Mouse (Mus musculus) cerebellum, adult 11-12 months (tissue): ENCODE results near the gene Cyp3a59.
"Not testable (repeated sequence)": the region's sequence is repeated elsewhere in the genome, so short reads cannot be mapped to it uniquely, and the experiment has no call there.

Experiments
- DNase-seq: peaks from one replicate; pipeline ENCODE4 v3.0.0; 2022

The Cyp3a59 gene

DNA sequence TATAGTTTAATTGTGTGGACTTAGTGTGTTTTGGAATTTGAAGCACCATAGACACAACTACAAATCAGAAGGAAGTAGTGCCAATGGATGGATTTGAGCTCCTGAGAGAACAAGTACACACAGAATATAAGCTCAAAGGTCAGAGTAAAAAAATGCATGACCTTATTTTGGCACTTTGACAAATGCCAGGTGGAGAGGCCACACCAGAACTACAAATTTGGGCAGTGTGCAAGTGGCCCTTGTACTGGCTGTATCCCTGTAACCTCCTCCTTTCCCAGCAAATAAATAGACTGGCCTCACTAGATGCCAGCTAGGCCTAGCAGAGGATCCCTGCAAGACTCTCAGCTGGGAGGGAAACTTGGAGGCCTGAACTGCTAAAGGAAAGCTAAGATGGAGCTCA, at the start of gene Cyp3a59:
TSS of gene Cyp3a59 (plus strand) at position 313 of the 400 bp plus-strand sequence.
- not testable (repeated sequence) for DNase-seq

DNA sequence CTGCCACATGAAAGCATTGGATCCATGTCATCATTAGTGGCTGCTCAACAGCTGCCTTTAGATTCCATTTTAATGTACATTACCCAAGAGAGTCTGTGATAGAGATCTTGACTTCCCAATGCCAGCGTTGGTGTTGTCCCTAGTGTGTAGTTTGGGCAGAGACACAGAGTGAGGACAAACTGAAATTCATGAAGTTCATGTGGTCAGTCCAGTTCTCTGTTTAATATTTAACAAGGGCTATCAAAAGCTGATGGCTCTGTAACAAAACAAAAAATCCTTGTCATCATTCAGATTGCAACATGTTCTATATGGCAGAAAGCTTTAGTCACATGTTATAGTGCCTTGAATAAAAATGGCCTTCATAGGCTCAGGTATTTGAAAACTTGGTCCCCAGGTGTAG, 9.0 kb upstream of the Cyp3a59 start:
- no peak for DNase-seq

DNA sequence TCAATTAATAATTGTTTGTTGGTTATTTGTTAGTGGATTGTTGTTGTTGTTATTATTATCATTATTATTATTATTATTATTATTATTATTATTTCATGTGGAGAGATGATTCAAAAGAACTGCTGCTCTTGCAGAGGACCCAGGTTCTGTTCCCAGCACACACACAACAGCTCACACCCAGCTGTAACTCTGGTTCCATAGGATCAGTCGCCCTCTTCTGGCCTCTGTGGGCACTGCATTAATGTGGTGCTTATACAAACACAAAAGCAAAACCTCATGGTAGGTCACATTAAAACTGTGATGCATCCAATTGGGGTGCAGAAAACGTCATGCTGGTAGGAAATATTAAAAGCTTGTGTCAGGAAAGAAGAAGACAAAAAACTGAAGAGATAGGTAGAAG, 68.8 kb downstream of the Cyp3a59 start:
- no peak for DNase-seq

DNA sequence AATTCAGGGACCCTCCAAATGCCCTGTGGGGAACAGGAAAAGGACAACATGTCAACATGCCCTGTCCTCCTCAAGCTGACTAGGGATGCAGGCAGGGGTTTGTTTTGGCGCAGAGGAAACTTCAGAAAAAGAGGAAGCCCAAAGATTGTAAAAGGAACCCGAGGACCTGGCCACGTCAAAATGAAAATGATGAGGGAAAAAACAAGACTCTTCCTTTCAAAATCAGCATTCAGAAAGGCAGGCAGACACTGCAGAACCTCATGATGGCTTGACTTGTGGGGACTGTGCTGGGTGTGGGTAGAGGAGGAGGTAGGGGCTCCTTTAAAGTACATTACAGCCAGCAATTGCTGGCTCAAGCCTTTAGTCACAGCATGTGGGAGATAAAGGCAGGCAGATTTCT, 71.4 kb downstream of the Cyp3a59 start:
- DNase-seq = no peak

DNA sequence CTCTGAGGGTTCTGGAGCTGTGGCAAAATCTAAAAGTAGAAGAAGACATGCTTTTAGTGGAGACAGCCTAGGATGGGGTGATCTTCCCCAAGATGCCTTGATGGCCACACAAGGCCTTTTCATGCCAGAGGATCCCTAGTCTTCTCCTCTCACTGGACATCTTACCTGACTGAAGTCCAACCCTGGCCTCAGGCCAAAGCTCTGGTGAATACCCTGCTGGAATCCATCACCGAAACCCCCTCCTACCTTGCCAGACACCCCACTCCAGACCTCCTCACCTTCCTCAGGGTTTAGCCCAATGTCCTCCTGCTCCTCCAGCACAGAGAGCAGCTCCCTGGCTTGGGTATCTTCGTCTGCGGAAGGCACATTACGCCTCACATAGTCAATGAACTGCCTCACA, 79.3 kb downstream of the Cyp3a59 start:
- DNase-seq = not testable (repeated sequence)

DNA sequence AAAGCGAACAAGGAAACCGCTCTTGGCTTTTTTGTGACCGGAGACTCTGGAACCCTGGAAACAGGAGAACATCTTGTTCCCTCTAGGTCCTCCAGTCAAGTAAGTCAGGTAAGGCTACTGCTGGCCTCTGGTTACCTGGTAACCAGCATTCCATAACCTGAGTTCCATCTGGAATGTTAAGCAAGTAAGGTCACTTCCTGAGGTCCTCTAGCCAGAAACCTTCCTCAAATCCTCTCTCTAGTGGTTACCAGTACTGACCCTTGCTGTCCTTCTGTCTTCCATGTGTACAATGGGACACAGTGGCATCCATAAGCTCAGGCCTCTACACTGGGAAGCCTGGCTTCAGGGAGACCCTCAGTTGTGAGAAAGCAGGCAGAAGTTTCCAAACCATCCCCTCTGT, 81.4 kb downstream of the Cyp3a59 start, which contains the start of gene Gm5565:
TSS of gene Gm5565 (minus strand) at position 101 of the 400 bp plus-strand sequence.
- not testable (repeated sequence) for DNase-seq
